Mouse (Mus musculus) bone marrow, adult 2 months (tissue): Measurements from ENCODE around the gene Hoxa2.

ENCODE experiments used
- CTCF ChIP-seq: fragments of 200-500 bp; IDR thresholded peaks from 2 replicates; pipeline ENCODE4 v1.5.1; 2011; ENCODE audit warnings: low read length, control low read depth; ENCODE audit not compliant: control insufficient read depth, insufficient read depth
- POLR2A ChIP-seq: fragments of 200-500 bp; IDR thresholded peaks from 2 replicates; pipeline ENCODE4 v1.6.1; 2011; ENCODE audit warnings: low read depth, mild to moderate bottlenecking, control low read depth, low read length, borderline replicate concordance; ENCODE audit not compliant: control insufficient read depth

- TF ChIP-seq CTCF (no peak), POLR2A (no peak)
Measured at GRCm38 (mm10) chr6:52139115-52139514, 25.5 kb downstream of the Hoxa2 start.
